ENCODE assay signal across 8 mouse cellular contexts in the genomic region with DNA sequence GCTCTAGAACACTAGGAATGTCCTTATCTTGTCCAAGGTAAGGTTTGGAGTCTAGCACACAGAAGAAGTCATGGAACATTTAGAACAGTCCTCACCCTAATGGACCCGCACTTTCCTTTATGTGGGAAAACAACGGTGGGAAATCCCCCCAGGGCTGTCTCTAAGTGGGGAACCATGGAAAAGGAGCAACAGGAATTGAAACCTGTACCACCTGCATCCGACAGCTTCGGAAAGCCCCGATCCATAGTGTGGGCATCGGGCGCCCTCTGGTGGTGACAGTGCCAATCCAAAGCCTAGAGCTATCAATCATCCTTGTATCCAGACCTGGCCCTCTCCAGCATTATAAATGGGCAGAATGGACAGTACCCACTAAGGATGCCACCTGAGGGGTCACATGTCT.
DNase-seq lines count a peak whose midpoint lies in the region; ATAC-seq and TF ChIP-seq lines count a peak whose summit lies in the region.

No protein-coding gene starts in this region.

- 6% methylated on average over 7 of the region's 7 CpGs for WGBS in embryonic facial prominence, embryonic 15.5 days

- H3K27ac ChIP-seq in bone marrow macrophage, adult 2 months (ENCODE audit: insufficient read depth, low read depth, low read length), result no peak overlapping the region
- no peak overlapping the region for H3K27ac ChIP-seq in embryonic facial prominence, embryonic 15.5 days (replicated peaks)

- H3K9ac ChIP-seq in embryonic facial prominence, embryonic 15.5 days, result no peak overlapping the region

- peak; percentile 95 for TF ChIP-seq CTCF in bone marrow macrophage, adult 2 months (IDR thresholded peaks at IDR 0.05; ENCODE audit: low read depth, low read length)

- peak; percentile 71 for DNase-seq in ES-CJ7 (ENCODE audit: low read depth, low spot score)
- DNase-seq in heart, postnatal 10 days, result peak; percentile 78 to 88
- DNase-seq in layer of hippocampus, postnatal 10 days (ENCODE audit: low spot score in 2 of 2), result peak; percentile 87 to 89
- DNase-seq in right cerebral cortex, postnatal 10 days (ENCODE audit: low spot score in 2 of 2), result peak; percentile 61 to 88
- peak; percentile 31 for DNase-seq in urinary bladder, postnatal 10 days (ENCODE audit: low spot score)

- intact Hi-C loops in heart, postnatal 10 days (cut with DNase I), result loop anchor here (1.0 to 2.0 kb wide), 2 partner anchors 476 to 802 kb away; no protein-coding TSS in a partner anchor

- H3K27me3 ChIP-seq in embryonic facial prominence, embryonic 15.5 days, result peaks cover 8% of the 10 kb centered on the region; the same call in 1 of the 2 replicates

- H3K4me2 ChIP-seq in embryonic facial prominence, embryonic 15.5 days (replicated peaks), result no peak overlapping the region

- no peaks in the 10 kb centered on the region for H3K4me1 ChIP-seq in bone marrow macrophage, adult 2 months (ENCODE audit: control insufficient read depth, insufficient read depth, low read length)
- H3K4me1 ChIP-seq in embryonic facial prominence, embryonic 15.5 days, result no peaks in the 10 kb centered on the region

- no peaks in the 10 kb centered on the region for H3K36me3 ChIP-seq in embryonic facial prominence, embryonic 15.5 days

- no peaks in the 10 kb centered on the region for H3K9me3 ChIP-seq in embryonic facial prominence, embryonic 15.5 days (replicated peaks)

- no peak for TF ChIP-seq POLR2A in bone marrow macrophage, adult 2 months (IDR thresholded peaks at IDR 0.05; ENCODE audit: borderline replicate concordance, low read depth, low read length)

- H3K4me3 ChIP-seq in bone marrow macrophage, adult 2 months (ENCODE audit: insufficient read depth, low read length), result no peak overlapping the region
- no peak overlapping the region for H3K4me3 ChIP-seq in embryonic facial prominence, embryonic 15.5 days (replicated peaks)

- 0 out of 2 replicates have a peak, but pooled peaks have one; percentile 51 for ATAC-seq in embryonic facial prominence, embryonic 15.5 days (ENCODE audit: insufficient number of reproducible peaks, low FRiP score, low TSS enrichment, low read depth)
- peak; percentile 75 for ATAC-seq in megakaryocyte, adult 5-6 weeks (ENCODE audit: poor library complexity, severe bottlenecking)

Comparison
In these comparisons a context has a peak if more than half of its experiments do, and no peak if none do; other contexts are left out.
1. DNase-seq: peak in every context shown above with its lines; median percentile 88 in layer of hippocampus, postnatal 10 days; 83 in heart, postnatal 10 days; 74 in right cerebral cortex, postnatal 10 days; 71 in ES-CJ7; 31 in urinary bladder, postnatal 10 days.